Mouse (Mus musculus): ENCODE data around the gene Celsr1. TPM values are rescaled to one million over a fixed set of nuclear protein-coding genes. Genes with fewer than 3 reads are reported as not detected.

Celsr1 gene
- polyA plus RNA-seq, 1 experiment, result not detected

- no peak for TF ChIP-seq POLR2A (IDR thresholded peaks at IDR 0.05; ENCODE audit: insufficient read depth, low read depth, low read length)
- TF ChIP-seq CTCF (IDR thresholded peaks at IDR 0.05; ENCODE audit: insufficient read depth, low read depth, low read length), result peak; percentile 42; the same call in 1 of the 2 replicates
- no peak overlapping the region for H3K27ac ChIP-seq (ENCODE audit: insufficient read depth, low read depth, low read length)
- 15% methylated on average over 8 of the region's 8 CpGs for WGBS
- peaks cover 19% of the 10 kb centered on the region for H3K4me1 ChIP-seq (ENCODE audit: control insufficient read depth, insufficient read depth, low read length)
- no peak overlapping the region for H3K4me3 ChIP-seq (ENCODE audit: insufficient read depth, low read depth, low read length)
Measured at GRCm38 (mm10) chr15:85896284-85896683, 137.3 kb downstream of the Celsr1 start.

- no peak overlapping the region for H3K4me3 ChIP-seq (ENCODE audit: insufficient read depth, low read depth, low read length)
- H3K27ac ChIP-seq (ENCODE audit: insufficient read depth, low read depth, low read length), result no peak overlapping the region
- peaks cover 16% of the 10 kb centered on the region for H3K4me1 ChIP-seq (ENCODE audit: control insufficient read depth, insufficient read depth, low read length)
- WGBS, result 86% methylated on average over 7 of the region's 7 CpGs
- TF ChIP-seq CTCF (IDR thresholded peaks at IDR 0.05; ENCODE audit: insufficient read depth, low read depth, low read length) (no peak), POLR2A (IDR thresholded peaks at IDR 0.05; ENCODE audit: insufficient read depth, low read depth, low read length) (no peak)
Measured at GRCm38 (mm10) chr15:85893871-85894270, 139.7 kb downstream of the Celsr1 start.

GRCm38 (mm10) chr15:85892498-85893118, 141.0 kb downstream of the Celsr1 start:
- TF ChIP-seq CTCF (IDR thresholded peaks at IDR 0.05; ENCODE audit: insufficient read depth, low read depth, low read length) (no peak), POLR2A (IDR thresholded peaks at IDR 0.05; ENCODE audit: insufficient read depth, low read depth, low read length) (no peak)
- 41% methylated on average over 13 of the region's 13 CpGs for WGBS

GRCm38 (mm10) chr15:85891971-85892370, 141.6 kb downstream of the Celsr1 start:
- H3K4me1 ChIP-seq (ENCODE audit: control insufficient read depth, insufficient read depth, low read length), result peaks cover 10% of the 10 kb centered on the region
- no peak overlapping the region for H3K27ac ChIP-seq (ENCODE audit: insufficient read depth, low read depth, low read length)
- no peak for TF ChIP-seq CTCF (IDR thresholded peaks at IDR 0.05; ENCODE audit: insufficient read depth, low read depth, low read length)
- TF ChIP-seq POLR2A (IDR thresholded peaks at IDR 0.05; ENCODE audit: insufficient read depth, low read depth, low read length), result no peak
- 51% methylated on average over 10 of the region's 10 CpGs for WGBS
- H3K4me3 ChIP-seq (ENCODE audit: insufficient read depth, low read depth, low read length), result no peak overlapping the region

More at GRCm38 (mm10) chr15:85892498-85893118, 141.0 kb downstream of the Celsr1 start:
- Histone ChIP-seq H3K27ac (ENCODE audit: insufficient read depth, low read depth, low read length) (no peak overlapping the region), H3K4me1 (ENCODE audit: control insufficient read depth, insufficient read depth, low read length) (peaks cover 16% of the 10 kb centered on the region), H3K4me3 (ENCODE audit: insufficient read depth, low read depth, low read length) (no peak overlapping the region)

GRCm38 (mm10) chr15:85889235-85889634, 144.3 kb downstream of the Celsr1 start:
- Histone ChIP-seq H3K27ac (ENCODE audit: insufficient read depth, low read depth, low read length) (no peak overlapping the region), H3K4me3 (ENCODE audit: insufficient read depth, low read depth, low read length) (no peak overlapping the region), H3K4me1 (ENCODE audit: control insufficient read depth, insufficient read depth, low read length) (peaks cover 5% of the 10 kb centered on the region)
- TF ChIP-seq POLR2A (IDR thresholded peaks at IDR 0.05; ENCODE audit: insufficient read depth, low read depth, low read length), result no peak
- TF ChIP-seq CTCF (IDR thresholded peaks at IDR 0.05; ENCODE audit: insufficient read depth, low read depth, low read length), result no peak
- WGBS, result 94% methylated on average over 4 of the region's 4 CpGs

- H3K4me3 ChIP-seq (ENCODE audit: insufficient read depth, low read depth, low read length), result no peak overlapping the region
- TF ChIP-seq POLR2A (IDR thresholded peaks at IDR 0.05; ENCODE audit: insufficient read depth, low read depth, low read length) (no peak), CTCF (IDR thresholded peaks at IDR 0.05; ENCODE audit: insufficient read depth, low read depth, low read length) (no peak)
- WGBS, result 93% methylated on average over 5 of the region's 5 CpGs
- no peaks in the 10 kb centered on the region for H3K4me1 ChIP-seq (ENCODE audit: control insufficient read depth, insufficient read depth, low read length)
- no peak overlapping the region for H3K27ac ChIP-seq (ENCODE audit: insufficient read depth, low read depth, low read length)
Measured at GRCm38 (mm10) chr15:85885606-85886005, 148.0 kb downstream of the Celsr1 start.

GRCm38 (mm10) chr15:85879498-85879895, 154.1 kb downstream of the Celsr1 start:
- TF ChIP-seq POLR2A (IDR thresholded peaks at IDR 0.05; ENCODE audit: insufficient read depth, low read depth, low read length) (no peak), CTCF (IDR thresholded peaks at IDR 0.05; ENCODE audit: insufficient read depth, low read depth, low read length) (no peak)
- no peaks in the 10 kb centered on the region for H3K4me1 ChIP-seq (ENCODE audit: control insufficient read depth, insufficient read depth, low read length)
- peak overlapping the region; percentile 82 for H3K4me3 ChIP-seq (ENCODE audit: insufficient read depth, low read depth, low read length)
- peak overlapping the region; percentile 71 for H3K27ac ChIP-seq (ENCODE audit: insufficient read depth, low read depth, low read length)
- under 1% methylated on average over 18 of the region's 18 CpGs for WGBS

GRCm38 (mm10) chr15:85878848-85879497, 154.6 kb downstream of the Celsr1 start, which contains the start of gene Trmu:
TSS of gene Trmu (plus strand) at chr15:85879312.
- Histone ChIP-seq H3K4me3 (ENCODE audit: insufficient read depth, low read depth, low read length) (peak within 1 kb of the TSS; percentile 82), H3K27ac (ENCODE audit: insufficient read depth, low read depth, low read length) (peak within 1 kb of the TSS; percentile 83), H3K4me1 (ENCODE audit: control insufficient read depth, insufficient read depth, low read length) (no peaks in the 10 kb centered on the region)
- under 1% methylated on average over 49 of the region's 50 CpGs for WGBS
- TF ChIP-seq CTCF (IDR thresholded peaks at IDR 0.05; ENCODE audit: insufficient read depth, low read depth, low read length) (no peak; the same call in 1 of the 2 replicates), POLR2A (IDR thresholded peaks at IDR 0.05; ENCODE audit: insufficient read depth, low read depth, low read length) (peak; percentile 61)

GRCm38 (mm10) chr15:85877336-85877735, 156.2 kb downstream of the Celsr1 start:
- no peak overlapping the region for H3K27ac ChIP-seq (ENCODE audit: insufficient read depth, low read depth, low read length)
- H3K4me3 ChIP-seq (ENCODE audit: insufficient read depth, low read depth, low read length), result no peak overlapping the region
- 92% methylated on average over 7 of the region's 7 CpGs for WGBS
- H3K4me1 ChIP-seq (ENCODE audit: control insufficient read depth, insufficient read depth, low read length), result no peaks in the 10 kb centered on the region
- TF ChIP-seq POLR2A (IDR thresholded peaks at IDR 0.05; ENCODE audit: insufficient read depth, low read depth, low read length) (no peak), CTCF (IDR thresholded peaks at IDR 0.05; ENCODE audit: insufficient read depth, low read depth, low read length) (no peak)

Measured in olfactory bulb, adult 2 months (tissue).